Mouse (Mus musculus) inflammation-experienced regulatory T-cells, adult 6 months (primary cell): ENCODE data around the gene Olfr70. TPM values are rescaled to one million over a fixed set of nuclear protein-coding genes. Genes with fewer than 3 reads are reported as not detected.

ENCODE experiments used
- ATAC-seq: one replicate; pipeline ENCODE4 v1.8.0; 2017
- polyA plus RNA-seq, 3 experiments: library from polyadenylated mRNA; unstranded; fragments of 100-300 nt; shearing (Covaris generic); gene quantifications; one replicate each; pipeline ENCODE4 v1.2.1; 2017

The Olfr70 gene
- polyA plus RNA-seq, 3 experiments from 2014 or later = not detected

DNA sequence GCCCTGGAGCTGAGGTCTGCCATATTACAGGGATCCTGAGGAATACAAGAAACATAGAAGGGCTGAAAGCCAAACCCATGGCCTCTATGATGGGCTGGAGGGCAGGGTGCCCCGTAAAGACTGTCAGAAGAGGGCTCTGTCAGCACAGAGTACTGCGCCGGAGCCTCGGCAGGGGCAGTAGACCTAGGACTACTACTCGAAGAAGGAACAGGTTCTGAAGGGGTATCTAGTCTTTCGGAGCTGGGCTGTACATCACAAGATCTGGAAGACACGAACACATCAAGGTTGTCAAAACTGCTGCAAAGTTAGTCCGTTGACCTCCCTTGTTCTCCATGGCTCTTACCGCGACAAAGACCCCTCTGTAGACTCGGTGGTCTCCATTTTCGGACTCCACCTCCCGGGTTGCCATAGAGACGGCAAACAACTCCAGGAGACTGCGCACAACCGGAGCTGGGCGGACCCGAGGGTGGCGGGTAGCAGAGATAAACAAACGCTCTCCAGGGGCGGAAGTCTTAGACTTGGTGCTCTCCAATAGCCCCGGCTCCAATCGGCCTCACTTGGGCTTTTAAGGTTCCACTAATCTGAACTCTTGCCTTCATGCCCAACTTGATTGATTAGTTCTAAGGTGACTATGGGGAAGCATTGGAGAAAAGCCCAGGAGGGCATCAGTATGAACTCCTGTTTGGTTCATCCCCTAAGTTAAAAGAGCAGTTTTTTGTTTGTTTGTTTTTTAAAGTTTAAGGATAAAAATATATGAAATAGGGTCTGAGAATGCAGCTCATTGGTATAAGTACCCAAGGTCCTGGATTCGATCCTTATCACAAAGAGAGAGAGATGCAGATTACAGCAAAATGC lies 47.2 kb downstream of the Olfr70 start, which contains the start of gene Spag8:
Gene Spag8 (minus strand): TSS at position 434 of the 855 bp plus-strand sequence.
- no peak for ATAC-seq

- ATAC-seq = no peak
Observed at GRCm38 (mm10) chr4:43652726-43653125, 47.9 kb downstream of the Olfr70 start.

DNA sequence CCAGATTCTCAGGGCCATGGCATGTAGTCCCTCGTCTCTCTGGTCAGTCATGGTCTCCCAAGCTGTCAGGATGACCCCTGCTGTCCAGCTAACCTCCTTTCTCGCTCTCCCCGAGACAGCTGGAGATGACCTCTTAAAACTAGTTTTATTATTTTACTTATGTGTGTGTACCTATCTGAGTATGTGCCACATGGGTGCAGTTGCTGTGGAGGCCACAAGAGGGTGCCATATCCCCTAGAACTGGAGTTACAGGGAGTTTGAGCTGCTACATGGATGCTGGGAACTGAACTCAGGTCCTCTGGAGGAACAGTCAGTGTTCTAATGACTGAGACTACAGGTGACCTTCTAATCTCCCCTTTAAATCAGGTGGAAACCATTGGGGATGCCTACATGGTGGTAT lies 50.8 kb downstream of the Olfr70 start:
- no peak for ATAC-seq

Other genes with a start within 250 kb of the Olfr70 start
- 100 to 1,000 TPM in 1 of 3 experiments, 10 to 100 TPM in 2; 18.7 to 104 (median 96.4) TPM for gene Cd72, start 246.2 kb downstream of the Olfr70 start, polyA plus RNA-seq
- 100 to 1,000 TPM; 142 to 164 (median 156) TPM for gene Sit1, start 217.1 kb downstream of the Olfr70 start, polyA plus RNA-seq
- gene Ccdc107, start 207.9 kb downstream of the Olfr70 start, polyA plus RNA-seq = 10 to 100 TPM; 36.5 to 72.9 (median 72.1) TPM
- gene Arhgef39, start 201.1 kb downstream of the Olfr70 start, polyA plus RNA-seq = 10 to 100 TPM in 1 of 3 experiments, 1 to 10 TPM in 2; 5.1 to 10.3 (median 6.2) TPM
- under 1 TPM; 0.48 to 0.84 (median 0.79) TPM for gene Car9, start 193.8 kb downstream of the Olfr70 start, polyA plus RNA-seq
- not detected for gene Tpm2, start 177.0 kb downstream of the Olfr70 start, polyA plus RNA-seq
- 100 to 1,000 TPM in 1 of 3 experiments, 10 to 100 TPM in 2; 90.0 to 104 (median 99.8) TPM for gene Creb3, start 138.5 kb downstream of the Olfr70 start, polyA plus RNA-seq
- gene Tln1, start 138.1 kb downstream of the Olfr70 start, polyA plus RNA-seq = 100 to 1,000 TPM in 1 of 3 experiments, 10 to 100 TPM in 2; 77.8 to 132 (median 93.7) TPM
- 10 to 100 TPM; 12.4 to 13.5 (median 12.6) TPM for gene Rgp1, start 122.1 kb downstream of the Olfr70 start, polyA plus RNA-seq
- gene Gba2, start 121.9 kb downstream of the Olfr70 start, polyA plus RNA-seq = 10 to 100 TPM; 12.8 to 14.6 (median 14.2) TPM
- gene Msmp, start 116.3 kb downstream of the Olfr70 start, polyA plus RNA-seq = not detected
- gene Npr2, start 68.9 kb downstream of the Olfr70 start, polyA plus RNA-seq = not detected
- gene Spag8, start 47.2 kb downstream of the Olfr70 start, polyA plus RNA-seq = under 1 TPM in 1 of 3 experiments, not detected in 2; 0.54 TPM
- 10 to 100 TPM; 30.3 to 47.5 (median 34.2) TPM for gene Hint2, start 44.3 kb downstream of the Olfr70 start, polyA plus RNA-seq
- 1 to 10 TPM in 1 of 3 experiments, under 1 TPM in 2; 0.87 to 1.0 (median 0.87) TPM for gene Tmem8b, start 31.8 kb downstream of the Olfr70 start, polyA plus RNA-seq
- 1 to 10 TPM; 2.8 to 3.7 (median 3.4) TPM for gene Fam221b, start 31.7 kb downstream of the Olfr70 start, polyA plus RNA-seq
- not detected for gene Olfr71, start 9.4 kb upstream of the Olfr70 start, polyA plus RNA-seq
- gene Hrct1, start 26.4 kb upstream of the Olfr70 start, polyA plus RNA-seq = not detected
- gene Spaar, start 29.2 kb upstream of the Olfr70 start, polyA plus RNA-seq = under 1 TPM in 1 of 3 experiments, not detected in 2; 0.23 TPM
- gene Olfr159, start 70.2 kb upstream of the Olfr70 start, polyA plus RNA-seq = not detected
- gene Olfr156, start 123.1 kb upstream of the Olfr70 start, polyA plus RNA-seq = not detected
- gene Olfr157, start 139.4 kb upstream of the Olfr70 start, polyA plus RNA-seq = under 1 TPM; 0.28 to 0.86 (median 0.56) TPM
- gene Olfr155, start 150.8 kb upstream of the Olfr70 start, polyA plus RNA-seq = not detected
- 1 to 10 TPM; 3.6 to 6.3 (median 5.3) TPM for gene Reck, start 174.7 kb upstream of the Olfr70 start, polyA plus RNA-seq